Mouse (Mus musculus): Measurements from ENCODE around the gene BC028528.

The BC028528 gene

GRCm38 (mm10) chr3:95882816-95883425 lies 8.9 kb downstream of the BC028528 start:
- in situ Hi-C loops (cut with MboI; ENCODE audit: unreplicated experiment in 2 of 2), result loop anchor here (5.0 to 10.0 kb wide), 2 partner anchors 79 to 172 kb away; partner anchors contain the start of gene Vps45 (in 1 of the 2)

DNA sequence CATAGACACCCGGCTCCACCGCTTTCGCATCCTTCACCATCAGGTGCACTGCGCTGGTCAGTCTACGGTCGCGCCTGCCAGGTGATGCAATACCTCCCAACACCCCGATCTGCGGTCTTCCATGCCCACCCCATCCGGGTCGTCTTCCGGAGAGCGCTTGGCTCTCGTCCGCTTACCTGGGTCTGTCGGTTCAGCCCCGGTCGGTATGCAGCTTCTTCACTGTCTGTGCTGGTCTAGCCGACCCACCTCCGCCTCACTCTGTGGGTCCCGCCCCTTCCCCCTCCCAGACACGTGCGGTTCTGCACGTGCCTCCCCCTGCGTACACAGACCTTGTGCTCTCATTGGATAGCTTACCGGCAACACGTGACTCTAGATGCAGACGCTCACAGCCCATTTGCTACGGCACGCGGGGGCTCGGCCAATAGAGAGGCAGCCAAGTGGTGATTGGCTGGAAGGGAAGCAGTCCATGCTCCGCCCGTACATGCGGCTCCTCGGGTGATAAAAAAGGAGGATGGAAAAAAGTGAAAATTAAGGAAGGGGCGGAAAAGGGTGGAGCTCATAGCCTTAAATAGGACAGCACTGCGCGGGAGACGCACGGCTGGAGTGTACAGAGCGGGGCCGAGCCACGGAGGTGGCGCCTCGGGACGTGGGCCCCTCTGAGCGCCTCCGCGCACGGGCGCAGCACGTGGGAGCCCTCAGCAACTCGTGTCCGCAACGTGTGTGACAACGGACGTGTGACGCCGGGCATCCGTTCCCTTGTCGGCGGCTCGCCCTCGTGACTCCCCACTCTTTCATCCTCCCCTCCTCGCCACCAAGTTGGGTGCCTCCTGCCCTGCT lies 9.6 kb downstream of the BC028528 start, which contains the start of gene Ciart:
TSS of gene Ciart (minus strand) at position 273 of the 837 bp plus-strand sequence.
- in situ Hi-C loops (cut with MboI; ENCODE audit: unreplicated experiment in 2 of 2), result loop anchor here (5.0 to 10.0 kb wide), 2 partner anchors 80 to 173 kb away; partner anchors contain the start of gene Vps45 (in 1 of the 2)

GRCm38 (mm10) chr3:95879063-95879462 lies 12.7 kb downstream of the BC028528 start:
- in situ Hi-C loops (cut with MboI; ENCODE audit: unreplicated experiment in 2 of 2), result no loop called here

DNA sequence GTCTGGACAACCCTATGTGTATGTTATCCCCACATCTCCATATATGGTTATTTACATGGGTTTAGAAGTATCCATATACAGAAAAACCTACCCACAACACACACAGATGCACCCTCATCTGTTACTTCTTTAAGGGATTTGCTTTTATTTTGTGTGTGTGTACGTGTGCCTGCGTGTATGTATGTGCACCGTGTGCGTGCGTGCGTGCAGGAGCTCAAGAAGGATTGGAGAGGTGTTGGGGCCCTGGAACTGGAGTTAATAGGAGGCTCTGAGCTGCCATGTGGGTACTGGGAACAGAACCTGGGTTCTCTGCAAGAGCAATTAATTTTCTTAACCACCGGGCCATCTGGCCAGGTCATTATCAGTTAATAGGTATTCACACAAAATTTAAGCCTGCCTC lies 19.8 kb downstream of the BC028528 start:
- in situ Hi-C loops (cut with MboI; ENCODE audit: unreplicated experiment in 2 of 2), result loop anchor here in 1 of 2 experiments (5.0 kb wide), 1 partner anchor 185 kb away; the partner anchor contains the start of gene Vps45

GRCm38 (mm10) chr3:95871392-95871867 lies 20.4 kb downstream of the BC028528 start, which contains the start of gene Mrps21:
Gene Mrps21 (minus strand): TSS chr3:95871519.
- in situ Hi-C loops (cut with MboI; ENCODE audit: unreplicated experiment in 2 of 2), result loop anchor here in 1 of 2 experiments (5.0 kb wide), 1 partner anchor 186 kb away; the partner anchor contains the start of gene Vps45

- in situ Hi-C loops (cut with MboI; ENCODE audit: unreplicated experiment in 2 of 2), result loop anchor here in 1 of 2 experiments (5.0 kb wide), 1 partner anchor 186 kb away; the partner anchor contains the start of gene Vps45
Observed at GRCm38 (mm10) chr3:95870976-95871375, 20.8 kb downstream of the BC028528 start.

- in situ Hi-C loops (cut with MboI; ENCODE audit: unreplicated experiment in 2 of 2), result loop anchor here (5.0 to 10.0 kb wide), 2 partner anchors 40 to 47 kb away; no protein-coding TSS in a partner anchor
Observed at GRCm38 (mm10) chr3:95867408-95867807, 24.4 kb downstream of the BC028528 start.

DNA sequence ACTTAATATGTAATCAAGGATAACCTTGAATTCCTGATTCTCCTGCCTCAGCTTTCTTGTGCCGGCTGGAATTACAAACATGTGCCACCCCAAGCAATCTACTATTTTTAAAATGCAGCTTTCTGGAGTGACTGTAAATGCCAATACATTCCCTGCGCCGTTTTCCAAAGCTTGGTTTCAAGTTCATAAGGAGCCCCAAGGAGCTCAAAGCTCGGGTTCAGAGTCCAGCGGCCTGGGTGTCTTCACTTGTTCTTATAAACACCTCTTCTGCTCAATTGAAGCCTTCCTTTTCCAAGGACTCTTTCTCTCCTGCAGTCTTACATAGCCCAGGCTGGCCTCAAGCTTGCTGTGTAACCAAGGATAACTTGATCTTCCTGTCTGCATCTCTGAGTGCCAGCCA lies 25.7 kb downstream of the BC028528 start:
- in situ Hi-C loops (cut with MboI; ENCODE audit: unreplicated experiment in 2 of 2), result loop anchor here (5.0 to 10.0 kb wide), 2 partner anchors 41 to 49 kb away; no protein-coding TSS in a partner anchor

DNA sequence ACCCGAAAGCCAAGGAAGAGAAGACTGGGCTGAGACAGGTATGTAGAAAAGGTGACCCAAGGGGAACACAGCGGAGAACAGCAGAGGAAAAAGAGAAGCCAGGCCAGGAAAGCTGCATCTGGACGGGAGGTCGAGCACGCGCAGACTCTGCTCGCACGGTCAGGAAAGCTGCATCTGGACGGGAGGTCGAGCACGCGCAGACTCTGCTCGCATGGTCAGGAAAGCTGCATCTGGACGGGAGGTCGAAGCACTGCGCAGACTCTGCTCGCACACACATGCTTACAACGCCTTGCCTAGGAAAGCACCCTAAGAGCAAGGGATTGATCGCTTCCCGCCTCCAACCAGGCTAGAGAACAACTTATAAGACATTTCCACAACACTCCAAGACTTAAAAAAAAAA lies 26.2 kb downstream of the BC028528 start:
- in situ Hi-C loops (cut with MboI; ENCODE audit: unreplicated experiment in 2 of 2), result loop anchor here (5.0 to 10.0 kb wide), 2 partner anchors 42 to 49 kb away; no protein-coding TSS in a partner anchor

GRCm38 (mm10) chr3:95865050-95865449 lies 26.8 kb downstream of the BC028528 start:
- in situ Hi-C loops (cut with MboI; ENCODE audit: unreplicated experiment in 2 of 2), result loop anchor here (5.0 to 10.0 kb wide), 2 partner anchors 42 to 50 kb away; no protein-coding TSS in a partner anchor

GRCm38 (mm10) chr3:95863578-95863977 lies 28.2 kb downstream of the BC028528 start:
- in situ Hi-C loops (cut with MboI; ENCODE audit: unreplicated experiment in 2 of 2), result loop anchor here in 1 of 2 experiments (5.0 to 10.0 kb wide), 2 partner anchors 51 to 99 kb away; no protein-coding TSS in a partner anchor

- in situ Hi-C loops (cut with MboI; ENCODE audit: unreplicated experiment in 2 of 2), result loop anchor here in 1 of 2 experiments (5.0 to 10.0 kb wide), 2 partner anchors 53 to 101 kb away; no protein-coding TSS in a partner anchor
Observed at GRCm38 (mm10) chr3:95861796-95862195, 30.0 kb downstream of the BC028528 start.

GRCm38 (mm10) chr3:95861216-95861615 lies 30.6 kb downstream of the BC028528 start:
- in situ Hi-C loops (cut with MboI; ENCODE audit: unreplicated experiment in 2 of 2), result loop anchor here in 1 of 2 experiments (5.0 to 10.0 kb wide), 2 partner anchors 54 to 101 kb away; no protein-coding TSS in a partner anchor

GRCm38 (mm10) chr3:95860323-95860722 lies 31.5 kb downstream of the BC028528 start:
- in situ Hi-C loops (cut with MboI; ENCODE audit: unreplicated experiment in 2 of 2), result loop anchor here in 1 of 2 experiments (5.0 to 10.0 kb wide), 2 partner anchors 54 to 102 kb away; no protein-coding TSS in a partner anchor

DNA sequence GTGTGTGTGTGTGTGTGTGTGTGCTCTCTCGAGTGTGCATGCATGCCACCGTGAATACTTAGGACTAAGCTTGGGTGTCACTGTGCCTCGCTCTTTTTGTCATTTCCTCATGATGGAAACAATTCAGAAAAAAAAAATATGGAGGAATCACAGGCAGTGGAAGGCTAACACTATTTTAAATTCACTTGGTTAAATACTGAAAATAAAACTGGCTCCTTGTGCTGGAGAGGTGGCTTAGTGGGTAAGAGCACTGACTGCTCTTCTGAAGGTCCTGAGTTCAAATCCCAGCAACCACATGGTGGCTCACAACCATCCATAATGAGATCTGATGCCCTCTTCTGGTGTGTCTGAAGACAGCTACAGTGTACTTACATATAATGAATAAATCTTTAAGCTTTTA lies 33.5 kb downstream of the BC028528 start:
- in situ Hi-C loops (cut with MboI; ENCODE audit: unreplicated experiment in 2 of 2), result loop anchor here in 1 of 2 experiments (5.0 kb wide), 1 partner anchor 104 kb away; no protein-coding TSS in a partner anchor

- in situ Hi-C loops (cut with MboI; ENCODE audit: unreplicated experiment in 2 of 2), result loop anchor here in 1 of 2 experiments (5.0 kb wide), 1 partner anchor 105 kb away; no protein-coding TSS in a partner anchor
Observed at GRCm38 (mm10) chr3:95857050-95857449, 34.8 kb downstream of the BC028528 start.

GRCm38 (mm10) chr3:95856115-95856514 lies 35.7 kb downstream of the BC028528 start:
- in situ Hi-C loops (cut with MboI; ENCODE audit: unreplicated experiment in 2 of 2), result loop anchor here in 1 of 2 experiments (5.0 kb wide), 1 partner anchor 106 kb away; no protein-coding TSS in a partner anchor

DNA sequence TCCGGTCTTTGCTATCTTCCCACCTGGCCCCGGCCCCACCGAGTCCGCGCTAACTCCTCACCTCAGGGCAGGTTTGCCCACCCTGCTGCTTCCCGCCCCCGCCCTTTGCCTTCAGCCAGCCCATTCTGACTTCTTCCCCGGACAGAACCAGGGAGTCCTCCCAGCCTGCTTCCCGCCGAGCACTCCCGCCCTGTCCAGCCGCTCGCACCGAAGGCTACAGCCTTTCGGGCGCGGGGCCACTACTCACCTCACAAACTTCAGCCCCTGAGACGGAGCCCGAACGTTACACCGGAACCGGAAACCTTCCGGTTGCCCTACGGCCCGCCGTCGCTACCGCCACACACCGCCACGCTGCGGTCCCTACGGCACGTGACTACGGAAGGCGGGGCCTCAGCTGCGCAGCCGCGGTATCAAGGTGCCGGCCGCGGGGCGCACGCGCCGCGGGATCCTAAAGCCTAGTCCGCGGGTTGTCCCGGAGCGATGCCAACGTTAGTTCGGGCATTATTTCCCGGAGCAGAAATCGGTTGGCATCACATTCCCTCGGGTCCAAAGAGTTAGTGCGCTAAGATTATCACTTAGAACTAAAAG lies 36.2 kb downstream of the BC028528 start, which contains the start of gene Prpf3:
TSS of gene Prpf3 (minus strand) at position 384 of the 588 bp plus-strand sequence.
- in situ Hi-C loops (cut with MboI; ENCODE audit: unreplicated experiment in 2 of 2), result loop anchor here in 1 of 2 experiments (5.0 kb wide), 1 partner anchor 107 kb away; no protein-coding TSS in a partner anchor

DNA sequence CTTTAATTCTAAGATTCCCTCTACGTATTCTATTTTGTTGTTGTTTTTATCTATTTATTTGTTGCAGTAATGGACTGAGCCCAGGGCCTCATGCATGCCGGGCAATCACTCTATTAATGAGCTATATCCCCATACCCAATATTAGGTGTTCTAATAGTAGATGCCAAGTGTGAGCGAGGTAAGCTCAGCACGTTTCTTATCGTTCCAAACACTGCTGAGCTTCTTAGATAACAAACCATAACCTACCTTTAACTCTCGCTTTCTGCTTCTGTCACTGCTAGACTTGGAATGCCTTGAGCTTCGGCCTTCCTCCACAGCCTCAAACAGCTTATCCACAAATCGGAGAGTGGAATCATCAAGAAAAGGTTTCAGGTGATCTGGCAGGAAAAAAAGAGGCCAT lies 40.5 kb downstream of the BC028528 start:
- in situ Hi-C loops (cut with MboI; ENCODE audit: unreplicated experiment in 2 of 2), result loop anchor here in 1 of 2 experiments (5.0 kb wide), 1 partner anchor 344 kb away; no protein-coding TSS in a partner anchor

Data from v-Abl transformed pro-B cells (cell line).